Mouse (Mus musculus) macrophage (primary cell): ENCODE data around the gene Obox2. TPM values are rescaled to one million over a fixed set of nuclear protein-coding genes. Genes with fewer than 3 reads are reported as not detected.
"Not testable (repeated sequence)": the region's sequence is repeated elsewhere in the genome, so short reads cannot be mapped to it uniquely, and the experiment has no call there.

Source experiments
- H3K27ac ChIP-seq: fragments of 350-480 bp; formaldehyde crosslinking; 2 replicates; pipeline ENCODE4 v1.9.0; 2021
- H3K36me3 ChIP-seq: fragments of 350-480 bp; formaldehyde crosslinking; 2 replicates; pipeline ENCODE4 v1.9.0; 2021; ENCODE audit errors: inconsistent target
- H3K4me3 ChIP-seq: fragments of 350-480 bp; formaldehyde crosslinking; 2 replicates; pipeline ENCODE4 v1.9.0; 2021; ENCODE audit errors: inconsistent target
- H3K79me2 ChIP-seq: fragments of 350-480 bp; formaldehyde crosslinking; 2 replicates; pipeline ENCODE4 v1.9.0; 2021; ENCODE audit errors: inconsistent target
- WGBS: methylation state at CpG from one replicate; pipeline ENCODE4 v1.1.7; 2026; ENCODE audit warnings: inconsistent platforms; ENCODE audit not compliant: missing documents; 5-methylcytosine and 5-hydroxymethylcytosine counted together
- polyA plus RNA-seq: library from polyadenylated mRNA; stranded (reverse); fragments of 250-400 nt; gene quantifications from 3 replicates; pipeline ENCODE4 v1.2.4, GENCODE M21; 2018; ENCODE audit warnings: inconsistent platforms
- total RNA-seq, 78 experiments: library from RNA; depleted of rRNA; stranded (reverse); fragments of 250-400 nt; gene quantifications; 1 replicate in 9 of 78; 2 replicates in 24 of 78; 3 replicates in 43 of 78; 4 replicates in 2 of 78; pipeline ENCODE4 v1.2.4; 2018; ENCODE audit warnings: inconsistent platforms in 56 of 78

Gene Obox2
- not detected for total RNA-seq (2018; cell fraction: chromatin; rRNA removed)
- not detected for total RNA-seq (2018; cell fraction: cytosol; rRNA removed)
- total RNA-seq (2018; cell fraction: nucleus; rRNA removed), result not detected
- not detected in 3 replicates for polyA plus RNA-seq

GRCm38 (mm10) chr7:15388421-15388998 lies at the start of gene Obox2, which contains the start of gene Obox1:
TSS of gene Obox2 (plus strand) at chr7:15388721.
TSS of gene Obox1 (plus strand) at chr7:15388948.
- WGBS, result no CpG with 5 or more reads among the region's 2 CpGs
- not testable (repeated sequence) for H3K4me3 ChIP-seq, H3K27ac ChIP-seq, H3K79me2 ChIP-seq, H3K36me3 ChIP-seq

- H3K27ac ChIP-seq, H3K4me3 ChIP-seq, H3K79me2 ChIP-seq, H3K36me3 ChIP-seq: not testable (repeated sequence)
- WGBS, result 69% methylated on average over 3 of the region's 3 CpGs
Observed at GRCm38 (mm10) chr7:15399147-15399874, 10.8 kb downstream of the Obox2 start.

- 90% methylated on average over 10 of the region's 10 CpGs for WGBS
Observed at GRCm38 (mm10) chr7:15406816-15407215, 18.3 kb downstream of the Obox2 start.

GRCm38 (mm10) chr7:15418046-15418445 lies 29.5 kb downstream of the Obox2 start:
- not testable (repeated sequence) for H3K4me3 ChIP-seq, H3K27ac ChIP-seq, H3K79me2 ChIP-seq, H3K36me3 ChIP-seq
- WGBS, result 84% methylated on average over 7 of the region's 9 CpGs

More at GRCm38 (mm10) chr7:15406816-15407215, 18.3 kb downstream of the Obox2 start:
- not testable (repeated sequence) for H3K27ac ChIP-seq, H3K4me3 ChIP-seq, H3K79me2 ChIP-seq, H3K36me3 ChIP-seq

- not testable (repeated sequence) for H3K36me3 ChIP-seq, H3K79me2 ChIP-seq, H3K27ac ChIP-seq, H3K4me3 ChIP-seq
- 90% methylated on average over 2 of the region's 4 CpGs for WGBS
Observed at GRCm38 (mm10) chr7:15425537-15425936, 37.0 kb downstream of the Obox2 start.

Other genes with a start within 250 kb of the Obox2 start
- not detected in 3 replicates for gene Obox1, start 227 bp downstream of the Obox2 start, polyA plus RNA-seq